Mouse (Mus musculus) neutrophil, adult 5-6 weeks (primary cell): ENCODE data around the gene Agbl4. TPM values are rescaled to one million over a fixed set of nuclear protein-coding genes. Genes with fewer than 3 reads are reported as not detected.
A peak's percentile ranks its signal among the peaks of the same experiment; 100 is the strongest.

Experiments
- ATAC-seq: fragments of 151-379, 151-347 bp; 2 replicates; pipeline ENCODE4 v1.8.0; 2017; ENCODE audit warnings: mild to moderate bottlenecking, moderate TSS enrichment; ENCODE audit not compliant: insufficient number of reproducible peaks, poor library complexity, low FRiP score, severe bottlenecking; ENCODE audit errors: extremely low read depth
- total RNA-seq: library from RNA; stranded (forward); fragments of 200-1000 nt; gene quantifications from 2 replicates; pipeline ENCODE4 v1.2.3, GENCODE M21; 2017

The Agbl4 gene
- total RNA-seq, 1 experiment from 2014 or later: not detected

- peak; percentile 88 for ATAC-seq
Observed at GRCm38 (mm10) chr4:111350615-111351525, 953.4 kb downstream of the Agbl4 start.

- ATAC-seq: no peak
Observed at GRCm38 (mm10) chr4:111356584-111357115, 959.2 kb downstream of the Agbl4 start.

GRCm38 (mm10) chr4:111357176-111357575 is 959.7 kb downstream of the Agbl4 start:
- ATAC-seq: no peak

- ATAC-seq: no peak
Observed at GRCm38 (mm10) chr4:111364199-111364598, 966.7 kb downstream of the Agbl4 start.

DNA sequence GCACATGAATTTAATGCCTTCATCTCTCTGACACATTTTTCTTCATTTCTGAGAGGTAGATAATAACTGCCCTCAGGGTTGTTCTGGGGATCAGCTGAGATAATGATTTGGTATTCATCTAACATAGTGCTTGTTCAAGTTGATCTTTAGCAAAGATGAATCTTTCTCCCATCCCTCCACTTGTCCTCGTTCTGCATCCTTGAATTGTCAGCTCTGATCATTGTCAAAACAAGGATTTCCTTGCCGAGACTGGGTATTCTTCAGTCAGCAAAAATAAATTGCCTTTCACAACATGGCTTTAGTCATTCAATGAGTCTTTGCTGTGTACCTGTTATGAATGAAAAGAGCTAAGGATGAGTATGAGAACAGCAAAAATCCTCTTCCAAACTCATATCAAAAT is 970.3 kb downstream of the Agbl4 start:
- ATAC-seq: no peak

- no peak for ATAC-seq
Observed at GRCm38 (mm10) chr4:111377159-111377558, 979.7 kb downstream of the Agbl4 start.

DNA sequence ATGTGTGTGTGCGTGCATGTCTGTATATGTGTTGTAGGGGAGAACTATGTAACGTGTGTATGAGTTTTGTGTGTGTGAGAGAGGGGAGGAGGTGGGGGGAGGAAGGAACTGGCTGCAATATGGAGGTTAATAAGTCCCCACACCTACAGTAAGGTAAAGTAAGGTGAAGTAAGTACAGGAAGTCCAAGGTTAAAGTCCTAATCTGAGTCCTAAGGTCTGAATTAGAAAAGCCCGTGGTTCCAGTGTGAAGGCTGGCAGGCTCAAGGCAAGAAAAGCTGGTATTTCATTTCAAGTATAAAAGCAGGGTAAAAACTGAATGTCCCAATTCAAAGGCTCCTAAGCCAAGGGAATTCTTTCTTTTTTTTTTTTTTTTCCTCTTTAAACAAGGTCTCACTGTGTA is 980.6 kb downstream of the Agbl4 start:
- ATAC-seq: no peak

GRCm38 (mm10) chr4:111383101-111383500 is 985.6 kb downstream of the Agbl4 start:
- ATAC-seq: no peak

DNA sequence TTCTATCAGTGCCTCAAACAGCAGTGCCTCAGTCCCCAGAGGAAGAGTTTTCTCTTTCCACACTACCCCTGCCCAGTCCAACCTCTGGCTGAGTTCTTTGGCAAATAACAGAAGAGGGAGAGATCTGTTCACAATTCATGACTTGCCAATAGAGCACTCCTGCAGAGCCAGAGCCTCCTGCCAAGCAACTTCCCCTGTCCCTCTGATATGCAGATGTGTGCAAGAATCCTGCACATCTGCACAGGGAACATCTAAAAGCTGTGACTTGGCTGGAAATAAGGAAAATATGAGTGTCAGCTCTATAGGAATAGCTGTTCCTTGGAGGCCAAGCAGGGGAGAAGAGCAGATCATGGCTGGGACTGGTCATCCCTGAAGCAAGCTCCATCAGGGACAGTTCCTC is 993.3 kb downstream of the Agbl4 start:
- no peak for ATAC-seq

DNA sequence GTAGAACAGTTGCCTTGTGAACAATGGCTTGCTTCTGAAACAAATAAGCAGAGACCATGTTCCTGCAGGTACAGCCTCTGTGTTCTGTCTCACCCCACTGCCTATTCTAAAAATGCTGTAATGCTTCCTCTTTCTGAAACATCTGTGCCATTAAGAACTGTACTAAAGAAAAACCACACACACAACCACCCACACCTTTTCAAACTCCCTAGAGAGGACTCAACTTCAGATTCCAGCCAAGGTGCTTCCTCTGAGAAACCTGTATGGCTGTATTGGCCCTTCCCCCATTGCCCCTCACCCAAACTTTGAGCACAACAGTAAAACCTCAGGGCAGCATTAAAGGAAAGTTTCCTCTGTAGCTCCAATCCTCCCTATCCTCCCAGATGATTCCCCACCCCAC is 1002.3 kb downstream of the Agbl4 start:
- peak; percentile 92 for ATAC-seq

GRCm38 (mm10) chr4:111400676-111401075 is 1003.2 kb downstream of the Agbl4 start:
- no peak for ATAC-seq

DNA sequence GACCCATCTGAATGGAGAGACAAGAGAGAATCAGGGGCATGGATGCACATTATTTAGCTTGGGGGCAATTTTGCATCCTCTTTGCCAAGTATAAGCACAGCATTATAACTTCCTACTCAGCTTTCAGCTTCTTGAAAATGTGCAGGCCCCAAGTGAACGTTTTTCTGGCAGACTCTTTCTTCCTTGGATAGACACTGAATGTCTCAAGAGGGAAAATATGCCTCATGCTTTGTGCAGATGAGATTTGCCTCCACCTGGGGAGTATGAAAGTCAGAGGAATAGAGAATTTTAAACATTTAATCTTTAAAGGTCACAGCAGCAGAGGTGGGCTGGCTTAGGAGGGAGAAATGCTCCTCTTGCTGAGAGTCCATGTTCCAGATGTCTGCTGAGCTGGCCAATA is 1005.8 kb downstream of the Agbl4 start:
- ATAC-seq: no peak

GRCm38 (mm10) chr4:111410731-111411130 is 1013.3 kb downstream of the Agbl4 start:
- ATAC-seq: no peak

DNA sequence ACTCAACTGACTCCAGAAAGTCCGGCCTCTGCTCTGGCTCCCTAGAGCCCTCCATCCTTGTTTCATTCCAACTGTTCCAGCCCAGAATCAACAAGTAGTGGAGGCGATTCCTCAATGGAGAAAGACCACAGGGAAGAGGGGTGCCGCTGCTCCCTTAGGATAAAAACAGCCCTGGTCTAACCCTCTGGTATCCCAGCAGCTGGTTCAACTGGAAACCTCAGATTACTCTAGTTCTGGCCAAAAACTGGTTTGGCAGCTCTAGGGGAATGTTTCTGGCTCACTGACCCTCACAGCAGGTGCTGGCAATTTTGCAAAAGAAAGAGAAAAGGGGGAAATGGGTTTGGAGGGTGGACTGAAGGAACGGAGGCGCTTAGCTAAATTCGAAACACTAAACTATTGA is 1016.9 kb downstream of the Agbl4 start:
- ATAC-seq: no peak

DNA sequence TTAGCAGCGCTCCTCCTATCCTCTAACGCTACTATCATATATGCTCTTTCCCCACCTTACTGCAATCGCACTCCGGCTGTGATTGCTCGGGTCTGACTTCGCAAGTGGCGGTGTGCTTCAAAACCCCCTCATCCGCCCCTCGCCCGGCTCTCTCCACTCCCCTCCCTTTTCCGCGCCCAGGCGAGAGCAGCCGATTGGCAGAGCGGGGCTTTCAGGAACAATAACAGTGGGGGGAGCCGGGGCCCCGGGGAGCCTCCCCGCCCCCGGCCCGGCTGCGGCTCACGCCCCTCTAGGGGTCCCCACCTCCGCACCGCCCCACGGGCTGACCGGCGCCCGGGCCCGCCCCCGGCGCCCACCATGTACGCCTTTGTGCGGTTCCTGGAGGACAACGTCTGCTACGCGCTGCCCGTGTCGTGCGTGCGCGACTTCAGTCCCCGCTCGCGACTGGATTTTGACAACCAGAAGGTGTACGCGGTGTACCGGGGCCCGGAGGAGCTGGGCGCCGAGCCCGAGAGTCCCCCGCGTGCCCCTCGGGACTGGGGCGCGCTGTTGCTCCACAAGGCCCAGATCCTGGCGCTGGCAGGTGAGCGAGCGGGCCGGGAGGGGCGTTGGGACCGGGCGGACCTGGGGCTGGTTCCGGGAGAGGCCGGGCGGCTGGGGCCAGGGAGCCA is 1017.5 kb downstream of the Agbl4 start, which contains the start of gene Bend5:
Gene Bend5 (plus strand): TSS at position 189 of the 671 bp plus-strand sequence.
- peak; percentile 91 for ATAC-seq

DNA sequence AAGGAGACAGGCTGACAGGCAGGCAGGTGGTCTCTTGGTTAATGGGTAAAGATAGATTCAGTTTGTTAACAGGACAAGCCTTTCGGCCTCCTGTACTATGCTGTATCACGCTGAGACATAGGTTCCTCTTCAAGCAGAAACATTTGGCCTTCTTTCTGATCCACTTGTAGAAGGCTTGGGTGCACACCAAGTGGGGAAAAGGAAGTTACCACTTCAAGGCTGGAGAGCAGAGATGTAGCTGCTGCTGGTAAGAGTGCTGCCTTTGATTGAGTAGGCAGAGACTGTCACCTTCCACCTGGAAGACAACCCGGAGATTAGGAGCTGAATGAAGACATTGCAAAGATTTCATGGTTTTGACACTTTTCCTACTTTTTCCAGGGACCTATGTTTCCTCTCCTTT is 1018.7 kb downstream of the Agbl4 start:
- no peak for ATAC-seq

DNA sequence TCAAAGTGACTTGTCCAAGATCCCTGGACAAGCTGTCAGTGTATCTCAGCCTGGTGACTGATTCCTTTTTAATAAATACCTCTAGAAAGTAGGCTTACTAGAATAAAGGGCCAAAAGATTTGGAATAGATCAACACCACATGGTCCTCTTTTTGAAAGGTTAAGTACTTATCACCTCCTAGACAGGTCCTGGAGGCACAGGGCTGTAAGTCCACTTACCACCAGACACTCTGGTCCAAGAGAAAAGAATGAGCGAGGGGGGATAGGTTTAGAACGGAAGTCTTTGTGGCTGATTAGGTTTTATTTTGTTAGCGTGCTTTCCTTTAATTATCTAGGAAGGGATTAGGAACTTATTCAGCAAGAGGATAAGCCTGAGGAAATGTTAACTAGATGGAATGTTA is 1019.1 kb downstream of the Agbl4 start:
- no peak for ATAC-seq

GRCm38 (mm10) chr4:111417716-111418115 is 1020.3 kb downstream of the Agbl4 start:
- ATAC-seq: no peak

DNA sequence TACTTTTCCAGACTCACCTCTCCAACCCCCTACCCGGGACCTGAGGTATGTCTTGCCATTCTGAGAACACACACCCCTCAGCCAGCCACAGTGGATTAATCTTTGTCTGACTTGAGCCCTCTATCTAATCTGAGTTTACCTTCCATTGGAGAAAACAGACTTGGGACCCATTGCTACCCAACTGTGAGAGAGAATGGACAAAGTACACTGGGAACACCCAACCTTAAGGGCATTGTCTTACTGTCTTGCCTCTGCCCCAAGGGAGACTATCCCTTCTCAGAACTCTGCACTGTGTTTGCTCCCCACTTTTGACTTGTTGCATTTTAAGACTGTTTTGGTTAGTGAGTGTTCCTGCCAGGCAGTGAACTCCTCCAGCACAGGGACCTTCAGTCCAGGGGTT is 1022.0 kb downstream of the Agbl4 start:
- no peak for ATAC-seq

- no peak for ATAC-seq
Observed at GRCm38 (mm10) chr4:111420031-111420430, 1022.6 kb downstream of the Agbl4 start.
